Mouse (Mus musculus) hindbrain, embryonic 11.5 days (tissue): ENCODE measurements around the gene Fam129b. TPM values are rescaled to one million over a fixed set of nuclear protein-coding genes. Genes with fewer than 3 reads are reported as not detected.

Experiments
- ATAC-seq: fragments of 200-750 bp; cut with Nextera tagmentation; 2 replicates; pipeline ENCODE4 v1.8.0; 2017; ENCODE audit warnings: mild to moderate bottlenecking, moderate TSS enrichment, moderate library complexity; ENCODE audit not compliant: low FRiP score
- DNase-seq: peaks from one replicate; pipeline ENCODE4 v3.0.0-alpha.2; 2015; ENCODE audit warnings: low spot score
- H3K27ac ChIP-seq: fragments of 300-500 bp; sonication (generic); 2 replicates; pipeline ENCODE4 v1.5.1; 2014; ENCODE audit warnings: mild to moderate bottlenecking, low read depth, low read length
- H3K27me3 ChIP-seq: fragments of 300-500 bp; sonication (generic); 2 replicates; pipeline ENCODE4 v1.6.1; 2014; ENCODE audit warnings: mild to moderate bottlenecking, low read length, moderate library complexity, mixed read lengths; ENCODE audit not compliant: control insufficient read depth, insufficient read depth
- H3K36me3 ChIP-seq: fragments of 300-500 bp; sonication (generic); 2 replicates; pipeline ENCODE4 v1.6.1; 2014; ENCODE audit warnings: mild to moderate bottlenecking, low read length, moderate library complexity, mixed read lengths; ENCODE audit not compliant: control insufficient read depth, insufficient read depth
- H3K4me1 ChIP-seq: fragments of 300-500 bp; sonication (generic); replicated peaks from 2 replicates; pipeline ENCODE4 v1.6.1; 2014; ENCODE audit warnings: low read length, mixed read lengths; ENCODE audit not compliant: control insufficient read depth, insufficient read depth
- H3K4me2 ChIP-seq: fragments of 300-500 bp; sonication (generic); replicated peaks from 2 replicates; pipeline ENCODE4 v1.6.1; 2014; ENCODE audit warnings: mild to moderate bottlenecking, low read depth, low read length
- H3K4me3 ChIP-seq: fragments of 300-500 bp; sonication (generic); 2 replicates; pipeline ENCODE4 v1.5.1; 2014; ENCODE audit warnings: low read depth, low read length
- H3K9ac ChIP-seq: fragments of 300-500 bp; sonication (generic); 2 replicates; pipeline ENCODE4 v1.6.1; 2014; ENCODE audit warnings: low read depth, low read length
- H3K9me3 ChIP-seq: fragments of 300-500 bp; sonication (generic); 2 replicates; pipeline ENCODE4 v1.6.1; 2016; ENCODE audit warnings: low read length; ENCODE audit not compliant: control insufficient read depth
- WGBS: fragments of 180-500 bp; shearing (Covaris S2); extraction: QIAGEN DNeasy Blood & Tissue Kit; methylation state at CpG from one replicate; pipeline ENCODE4 v1.1.7; 2014; 5-methylcytosine and 5-hydroxymethylcytosine counted together
- polyA plus RNA-seq: library from polyadenylated mRNA; unstranded; fragments of >200 nt; fragmentation: Nextera tagmentation; extraction: Ambion mirVana; gene quantifications from 2 replicates; pipeline ENCODE4 v1.2.1, GENCODE M21; 2014

Fam129b gene
- polyA plus RNA-seq, 1 experiment from 2014 or later = 11.6 TPM

GRCm38 (mm10) chr2:32966184-32966688 is 90.3 kb downstream of the Fam129b start:
- no peaks in the 10 kb centered on the region for H3K27me3 ChIP-seq
- no peaks in the 10 kb centered on the region for H3K9me3 ChIP-seq
- ATAC-seq = no peak
- peak overlapping the region; percentile 66 for H3K4me3 ChIP-seq
- 10% methylated on average over 13 of the region's 13 CpGs for WGBS
- peak overlapping the region; percentile 76 for H3K4me2 ChIP-seq
- H3K4me1 ChIP-seq = peaks cover 7% of the 10 kb centered on the region; the same call in 1 of the 2 replicates
- no peak for DNase-seq
- peak overlapping the region; percentile 87 for H3K9ac ChIP-seq
- H3K36me3 ChIP-seq = 0 out of 2 replicates have a peak, but pooled peaks cover 2% of the 10 kb centered on the region
- H3K27ac ChIP-seq = peak overlapping the region; percentile 83

- DNase-seq (peak; percentile 90), ATAC-seq (peak; percentile 87)
- peak overlapping the region; percentile 87 for H3K9ac ChIP-seq
- H3K27me3 ChIP-seq = no peaks in the 10 kb centered on the region
- 0 out of 2 replicates have a peak, but pooled peaks cover 2% of the 10 kb centered on the region for H3K36me3 ChIP-seq
- H3K4me2 ChIP-seq = peak overlapping the region; percentile 76
- peak overlapping the region; percentile 83 for H3K27ac ChIP-seq
- H3K4me3 ChIP-seq = peak overlapping the region; percentile 66
- WGBS = under 1% methylated on average over 55 of the region's 55 CpGs
- H3K9me3 ChIP-seq = no peaks in the 10 kb centered on the region
- H3K4me1 ChIP-seq = peaks cover 7% of the 10 kb centered on the region; the same call in 1 of the 2 replicates
These were observed 91.0 kb downstream of the Fam129b start for GRCm38 (mm10) chr2:32966689-32967631.

GRCm38 (mm10) chr2:32968024-32968614 is 92.2 kb downstream of the Fam129b start:
- Histone ChIP-seq H3K4me3 (no peak overlapping the region), H3K36me3 (0 out of 2 replicates have a peak, but pooled peaks cover 1% of the 10 kb centered on the region), H3K4me1 (peaks cover 5% of the 10 kb centered on the region; the same call in 1 of the 2 replicates), H3K27me3 (no peaks in the 10 kb centered on the region), H3K9me3 (no peaks in the 10 kb centered on the region), H3K9ac (no peak overlapping the region; the same call in 1 of the 2 replicates), H3K27ac (no peak overlapping the region), H3K4me2 (no peak overlapping the region; the same call in 1 of the 2 replicates)
- ATAC-seq (no peak), DNase-seq (no peak)
- WGBS = 87% methylated on average over 9 of the region's 9 CpGs

- Histone ChIP-seq H3K9me3 (no peaks in the 10 kb centered on the region), H3K4me3 (no peak overlapping the region), H3K27ac (no peak overlapping the region), H3K9ac (no peak overlapping the region), H3K36me3 (no peaks in the 10 kb centered on the region), H3K27me3 (no peaks in the 10 kb centered on the region), H3K4me2 (no peak overlapping the region), H3K4me1 (peaks cover 5% of the 10 kb centered on the region; the same call in 1 of the 2 replicates)
- ATAC-seq (no peak), DNase-seq (no peak)
- WGBS = 88% methylated on average over 8 of the region's 8 CpGs
These were observed 93.4 kb downstream of the Fam129b start for GRCm38 (mm10) chr2:32969326-32969725.

GRCm38 (mm10) chr2:32971235-32971634 is 95.3 kb downstream of the Fam129b start:
- H3K9me3 ChIP-seq = no peaks in the 10 kb centered on the region
- H3K4me2 ChIP-seq = no peak overlapping the region
- H3K27me3 ChIP-seq = no peaks in the 10 kb centered on the region
- no peak overlapping the region for H3K9ac ChIP-seq
- no peak overlapping the region for H3K4me3 ChIP-seq
- DNase-seq (no peak), ATAC-seq (no peak)
- no peak overlapping the region for H3K27ac ChIP-seq
- WGBS = 32% methylated on average over 9 of the region's 9 CpGs
- H3K4me1 ChIP-seq = peaks cover 5% of the 10 kb centered on the region; the same call in 1 of the 2 replicates
- H3K36me3 ChIP-seq = no peaks in the 10 kb centered on the region

- Histone ChIP-seq H3K4me1 (no peaks in the 10 kb centered on the region), H3K27me3 (no peaks in the 10 kb centered on the region), H3K27ac (no peak overlapping the region), H3K4me2 (no peak overlapping the region), H3K9me3 (no peaks in the 10 kb centered on the region), H3K36me3 (no peaks in the 10 kb centered on the region), H3K4me3 (no peak overlapping the region), H3K9ac (no peak overlapping the region)
- whole genome bisulfite sequencing = 89% methylated on average over 8 of the region's 8 CpGs
- ATAC-seq = no peak
- DNase-seq = no peak
These were observed 98.3 kb downstream of the Fam129b start for GRCm38 (mm10) chr2:32974216-32974615.

Other genes starting within 250 kb of the Fam129b start
- gene Eng, start 229.5 kb upstream of the Fam129b start, polyA plus RNA-seq = 18.1 and 23.1 TPM in 2 replicates
- 11.2 and 13.6 TPM in 2 replicates for gene Fpgs, start 172.0 kb upstream of the Fam129b start, polyA plus RNA-seq
- gene Cdk9, start 163.0 kb upstream of the Fam129b start, polyA plus RNA-seq = 77.3 and 79.9 TPM in 2 replicates
- 25.9 and 27.6 TPM in 2 replicates for gene Sh2d3c, start 155.1 kb upstream of the Fam129b start, polyA plus RNA-seq
- gene 6330409D20Rik, start 135.1 kb upstream of the Fam129b start, polyA plus RNA-seq = 2.3 and 3.0 TPM in 2 replicates
- 53.1 and 53.5 TPM in 2 replicates for gene Tor2a, start 118.9 kb upstream of the Fam129b start, polyA plus RNA-seq
- 0.22 and 0.34 TPM in 2 replicates for gene Ttc16, start 100.5 kb upstream of the Fam129b start, polyA plus RNA-seq
- 4.2 and 4.3 TPM in 2 replicates for gene Ptrh1, start 100.3 kb upstream of the Fam129b start, polyA plus RNA-seq
- gene Cfap157, start 91.7 kb upstream of the Fam129b start, polyA plus RNA-seq = 0.80 and 0.98 TPM in 2 replicates
- 62.8 and 64.7 TPM in 2 replicates for gene Stxbp1, start 28.9 kb upstream of the Fam129b start, polyA plus RNA-seq
- gene Rpl12, start 85.4 kb downstream of the Fam129b start, polyA plus RNA-seq = 129 and 134 TPM in 2 replicates
- 8.0 and 8.7 TPM in 2 replicates for gene Lrsam1, start 85.5 kb downstream of the Fam129b start, polyA plus RNA-seq
- gene Slc2a8, start 106.0 kb downstream of the Fam129b start, polyA plus RNA-seq = 9.3 and 10.5 TPM in 2 replicates